Mouse (Mus musculus): ENCODE results near the gene Tufm.

Tufm gene

GRCm38 (mm10) chr7:126487052-126487483 lies at the start of gene Tufm:
TSS of gene Tufm (plus strand) at chr7:126487361.
- DNase-seq (ENCODE audit: low spot score): peak; percentile 91

- no peak for DNase-seq (ENCODE audit: low spot score)
Measured at GRCm38 (mm10) chr7:126440134-126440533, 47.0 kb upstream of the Tufm start.

GRCm38 (mm10) chr7:126443997-126444396 lies 43.2 kb upstream of the Tufm start:
- DNase-seq (ENCODE audit: low spot score): no peak

- no peak for DNase-seq (ENCODE audit: low spot score)
Measured at GRCm38 (mm10) chr7:126444536-126444935, 42.6 kb upstream of the Tufm start.

GRCm38 (mm10) chr7:126445104-126445815 lies 41.9 kb upstream of the Tufm start:
- DNase-seq (ENCODE audit: low spot score): peak; percentile 36

GRCm38 (mm10) chr7:126446217-126446616 lies 40.9 kb upstream of the Tufm start:
- DNase-seq (ENCODE audit: low spot score): no peak

- peak; percentile 39 for DNase-seq (ENCODE audit: low spot score)
Measured at GRCm38 (mm10) chr7:126448481-126448880, 38.7 kb upstream of the Tufm start.

- peak; percentile 27 for DNase-seq (ENCODE audit: low spot score)
Measured at GRCm38 (mm10) chr7:126449991-126450390, 37.2 kb upstream of the Tufm start.

GRCm38 (mm10) chr7:126450641-126451040 lies 36.5 kb upstream of the Tufm start:
- DNase-seq (ENCODE audit: low spot score): peak; percentile 35

- no peak for DNase-seq (ENCODE audit: low spot score)
Measured at GRCm38 (mm10) chr7:126452244-126452643, 34.9 kb upstream of the Tufm start.

- peak; percentile 48 for DNase-seq (ENCODE audit: low spot score)
Measured at GRCm38 (mm10) chr7:126453861-126454260, 33.3 kb upstream of the Tufm start.

GRCm38 (mm10) chr7:126455242-126455641 lies 31.9 kb upstream of the Tufm start:
- DNase-seq (ENCODE audit: low spot score): peak; percentile 32

- peak; percentile 35 for DNase-seq (ENCODE audit: low spot score)
Measured at GRCm38 (mm10) chr7:126456382-126457266, 30.5 kb upstream of the Tufm start.

GRCm38 (mm10) chr7:126458225-126458624 lies 28.9 kb upstream of the Tufm start:
- DNase-seq (ENCODE audit: low spot score): peak; percentile 33

- peak; percentile 47 for DNase-seq (ENCODE audit: low spot score)
Measured at GRCm38 (mm10) chr7:126458844-126459618, 28.1 kb upstream of the Tufm start.

- peak; percentile 31 for DNase-seq (ENCODE audit: low spot score)
Measured at GRCm38 (mm10) chr7:126460623-126461399, 26.4 kb upstream of the Tufm start.

- DNase-seq (ENCODE audit: low spot score): peak; percentile 32
Measured at GRCm38 (mm10) chr7:126461626-126462025, 25.5 kb upstream of the Tufm start.

- peak; percentile 47 for DNase-seq (ENCODE audit: low spot score)
Measured at GRCm38 (mm10) chr7:126463004-126463403, 24.2 kb upstream of the Tufm start, which contains the start of gene Atp2a1. TSS of gene Atp2a1 (minus strand) at chr7:126463108.

GRCm38 (mm10) chr7:126463547-126463946 lies 23.6 kb upstream of the Tufm start:
- DNase-seq (ENCODE audit: low spot score): no peak

GRCm38 (mm10) chr7:126464121-126464520 lies 23.0 kb upstream of the Tufm start:
- peak; percentile 64 for DNase-seq (ENCODE audit: low spot score)

GRCm38 (mm10) chr7:126464836-126465235 lies 22.3 kb upstream of the Tufm start:
- DNase-seq (ENCODE audit: low spot score): peak; percentile 70
